Mouse (Mus musculus) bone marrow, adult 2 months (tissue): ENCODE results near the gene Dlg2. TPM values are rescaled to one million over a fixed set of nuclear protein-coding genes. Genes with fewer than 3 reads are reported as not detected.

Experiments
- H3K27ac ChIP-seq: fragments of 200-500 bp; 2 replicates; pipeline ENCODE4 v1.5.1; 2012; ENCODE audit warnings: low read depth, mild to moderate bottlenecking, control low read depth, inconsistent platforms, low read length; ENCODE audit not compliant: control insufficient read depth, poor library complexity, insufficient read depth
- H3K4me1 ChIP-seq: fragments of 200-500 bp; 2 replicates; pipeline ENCODE4 v1.6.1; 2011; ENCODE audit warnings: low read length; ENCODE audit not compliant: control insufficient read depth, insufficient read depth
- H3K4me3 ChIP-seq: fragments of 200-500 bp; replicated peaks from 2 replicates; pipeline ENCODE3; 2011; ENCODE audit warnings: mild to moderate bottlenecking, low read depth, low read length, control low read depth; ENCODE audit not compliant: control insufficient read depth
- CTCF ChIP-seq: fragments of 200-500 bp; IDR thresholded peaks from 2 replicates; pipeline ENCODE4 v1.5.1; 2011; ENCODE audit warnings: low read length, control low read depth; ENCODE audit not compliant: control insufficient read depth, insufficient read depth
- POLR2A ChIP-seq: fragments of 200-500 bp; IDR thresholded peaks from 2 replicates; pipeline ENCODE4 v1.6.1; 2011; ENCODE audit warnings: low read depth, mild to moderate bottlenecking, control low read depth, low read length, borderline replicate concordance; ENCODE audit not compliant: control insufficient read depth
- WGBS: fragments of 180-500 bp; shearing (Covaris S2); methylation state at CpG from one replicate; pipeline ENCODE4 v1.1.7; 2018; 5-methylcytosine and 5-hydroxymethylcytosine counted together
- polyA plus RNA-seq: library from polyadenylated mRNA; stranded (reverse); fragments of >200 nt; gene quantifications from 2 replicates; pipeline ENCODE4 v1.2.4, GENCODE M21; 2011; ENCODE audit warnings: low replicate concordance; ENCODE audit not compliant: missing spikeins, insufficient read depth, insufficient read length

Dlg2 gene
- polyA plus RNA-seq, 1 experiment: 11.7 TPM

- H3K4me1 ChIP-seq: no peaks in the 10 kb centered on the region
- no peak for TF ChIP-seq CTCF
- 61% methylated on average over 4 of the region's 4 CpGs for WGBS
- H3K27ac ChIP-seq: no peak overlapping the region
- H3K4me3 ChIP-seq: no peak overlapping the region
Measured at GRCm38 (mm10) chr7:91423784-91424183, 947.3 kb downstream of the Dlg2 start.

- H3K4me1 ChIP-seq: no peaks in the 10 kb centered on the region
- WGBS: 73% methylated on average over 5 of the region's 5 CpGs
- H3K4me3 ChIP-seq: no peak overlapping the region
- no peak for TF ChIP-seq POLR2A
- TF ChIP-seq CTCF: no peak
- no peak overlapping the region for H3K27ac ChIP-seq
Measured at GRCm38 (mm10) chr7:91429712-91430275, 953.3 kb downstream of the Dlg2 start.

- H3K4me1 ChIP-seq: no peaks in the 10 kb centered on the region
- WGBS: 42% methylated on average over 11 of the region's 11 CpGs
- TF ChIP-seq POLR2A (no peak), CTCF (peak; percentile 32; the same call in 1 of the 2 replicates)
- H3K27ac ChIP-seq: no peak overlapping the region
- H3K4me3 ChIP-seq: no peak overlapping the region
Measured at GRCm38 (mm10) chr7:91431594-91432240, 955.2 kb downstream of the Dlg2 start.

GRCm38 (mm10) chr7:91432563-91432962, 956.1 kb downstream of the Dlg2 start:
- WGBS: 85% methylated on average over 4 of the region's 4 CpGs
- no peaks in the 10 kb centered on the region for H3K4me1 ChIP-seq
- H3K27ac ChIP-seq: no peak overlapping the region
- no peak overlapping the region for H3K4me3 ChIP-seq
- no peak for TF ChIP-seq CTCF
- TF ChIP-seq POLR2A: no peak

DNA sequence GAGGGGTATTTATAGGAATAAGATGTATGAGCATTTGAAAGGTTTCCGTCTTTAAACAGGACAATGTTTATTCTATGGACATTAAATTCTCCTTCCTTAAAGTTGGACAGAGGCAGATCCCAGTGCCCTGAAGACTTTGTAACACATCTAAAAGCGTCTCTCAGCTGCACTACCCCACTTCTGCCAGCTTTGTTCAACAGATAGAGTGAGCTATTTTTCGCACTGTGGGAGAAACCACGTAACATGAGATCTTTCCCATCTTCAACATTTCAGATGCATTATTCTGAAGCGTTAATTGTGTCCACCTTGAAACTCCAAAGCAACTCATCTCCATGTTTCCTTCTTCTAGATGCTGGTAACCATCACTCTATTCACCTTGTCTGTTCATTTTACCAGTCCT, 958.3 kb downstream of the Dlg2 start:
- TF ChIP-seq CTCF: no peak
- no peak for TF ChIP-seq POLR2A
- Histone ChIP-seq H3K27ac (no peak overlapping the region), H3K4me1 (no peaks in the 10 kb centered on the region), H3K4me3 (no peak overlapping the region)
- 75% methylated on average over 5 of the region's 5 CpGs for WGBS

GRCm38 (mm10) chr7:91440326-91440725, 963.9 kb downstream of the Dlg2 start:
- no peaks in the 10 kb centered on the region for H3K4me1 ChIP-seq
- WGBS: 68% methylated on average over 6 of the region's 6 CpGs
- no peak for TF ChIP-seq POLR2A
- no peak for TF ChIP-seq CTCF
- H3K27ac ChIP-seq: no peak overlapping the region
- H3K4me3 ChIP-seq: no peak overlapping the region

DNA sequence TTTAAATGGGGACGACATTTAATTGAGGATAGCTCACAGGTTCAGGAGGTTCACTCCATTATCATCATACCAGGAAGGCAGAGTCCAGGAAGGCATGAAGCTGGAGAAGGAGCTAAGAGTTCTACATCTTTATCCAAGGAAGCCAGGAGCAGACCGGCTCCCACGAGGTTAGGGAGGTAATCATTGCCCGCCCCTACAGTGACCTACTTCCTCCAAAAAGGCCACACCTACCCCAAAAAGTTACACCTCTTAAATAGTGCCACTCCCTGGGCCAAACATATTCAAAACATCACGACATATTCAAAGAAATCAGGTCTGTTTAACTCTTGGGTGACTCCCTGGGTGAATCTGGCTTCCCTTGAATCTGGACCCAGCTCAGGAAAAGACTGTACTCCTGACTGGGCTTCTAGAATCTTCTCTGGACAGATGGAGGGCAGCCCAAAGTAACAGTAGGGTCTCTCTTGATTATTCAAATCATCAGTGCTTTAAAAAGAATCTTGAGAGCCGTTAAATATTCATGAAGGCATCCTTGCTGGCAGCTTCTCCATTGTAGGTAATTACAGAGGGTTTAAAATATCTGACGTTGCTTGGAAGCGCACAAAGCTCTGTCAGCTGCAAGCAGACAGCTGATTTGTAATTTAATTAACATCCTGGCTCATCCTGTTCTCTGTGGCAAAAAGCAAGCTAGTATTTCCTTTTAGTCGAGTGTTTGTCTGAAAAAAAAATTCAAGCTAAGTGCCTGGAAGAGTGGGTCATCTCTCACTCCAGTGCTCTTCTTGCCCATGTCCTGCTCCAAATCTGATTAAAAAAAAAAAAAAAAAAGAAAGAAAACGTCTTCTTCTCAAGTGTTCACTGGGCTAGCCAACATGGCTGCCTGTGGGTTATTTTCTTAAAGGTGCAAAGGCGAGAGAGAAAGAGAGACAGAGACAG, 966.2 kb downstream of the Dlg2 start:
- Histone ChIP-seq H3K27ac (no peak overlapping the region), H3K4me3 (no peak overlapping the region), H3K4me1 (no peaks in the 10 kb centered on the region)
- WGBS: 65% methylated on average over 11 of the region's 11 CpGs
- TF ChIP-seq POLR2A (no peak), CTCF (no peak)

GRCm38 (mm10) chr7:91443377-91443714, 966.9 kb downstream of the Dlg2 start:
- Histone ChIP-seq H3K4me3 (no peak overlapping the region), H3K4me1 (no peaks in the 10 kb centered on the region), H3K27ac (no peak overlapping the region)
- 71% methylated on average over 5 of the region's 5 CpGs for WGBS
- TF ChIP-seq POLR2A: no peak
- no peak for TF ChIP-seq CTCF
